Mouse (Mus musculus): Measurements from ENCODE around the gene Akt1. TPM values are rescaled to one million over a fixed set of nuclear protein-coding genes. Genes with fewer than 3 reads are reported as not detected.

Gene Akt1
- polyA plus RNA-seq, 1 experiment from 2014 or later, result 139 TPM

DNA sequence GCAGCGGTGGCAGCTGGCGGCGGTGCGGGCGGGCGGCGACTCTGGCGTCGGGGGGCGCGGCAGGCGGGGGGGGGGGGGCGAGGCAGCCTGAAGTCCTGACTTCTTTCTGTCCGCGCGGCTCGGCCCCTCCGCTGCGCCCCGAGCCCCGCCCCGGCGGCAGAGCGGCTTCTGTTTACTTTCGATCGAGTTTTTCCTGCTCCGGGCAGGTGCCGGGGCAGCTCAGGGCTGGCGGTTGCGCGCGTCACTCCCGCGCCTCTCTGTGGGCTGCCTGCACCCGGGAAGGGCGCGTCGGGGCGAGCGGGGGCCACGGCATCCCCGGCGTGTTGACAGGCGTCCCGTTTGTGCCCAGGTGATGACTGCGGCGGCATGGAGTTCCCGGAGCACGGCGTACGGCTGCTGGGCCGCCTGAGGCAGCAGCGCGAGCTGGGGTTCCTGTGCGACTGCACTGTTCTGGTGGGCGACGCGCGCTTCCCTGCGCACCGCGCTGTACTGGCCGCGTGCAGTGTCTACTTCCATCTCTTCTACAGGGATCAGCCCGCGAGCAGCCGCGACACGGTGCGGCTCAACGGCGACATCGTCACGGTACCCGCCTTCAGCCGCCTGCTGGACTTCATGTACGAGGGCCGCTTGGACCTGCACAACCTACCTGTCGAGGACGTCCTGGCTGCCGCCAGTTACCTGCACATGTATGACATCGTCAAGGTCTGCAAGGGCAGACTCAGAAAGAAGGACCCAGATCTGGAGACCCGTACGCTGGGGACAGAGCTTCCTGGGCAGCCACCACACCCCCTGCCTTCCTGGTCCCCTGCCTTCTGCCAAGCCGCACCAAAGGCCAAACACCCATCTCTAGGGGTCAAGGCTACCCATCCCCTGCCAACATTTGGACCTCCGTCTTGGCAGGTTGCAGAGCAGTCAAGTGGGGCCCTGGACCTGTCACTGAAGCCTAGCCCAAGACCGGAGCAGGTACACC, 4.6 kb upstream of the Akt1 start:
- 5% methylated on average over 78 of the region's 87 CpGs for WGBS
- H3K4me1 ChIP-seq (replicated peaks), result peaks cover 41% of the 10 kb centered on the region
- no peaks in the 10 kb centered on the region for H3K9me3 ChIP-seq (replicated peaks)
- peaks cover 21% of the 10 kb centered on the region for H3K27me3 ChIP-seq
- H3K9ac ChIP-seq, result peak overlapping the region; percentile 81
- H3K27ac ChIP-seq, result peak overlapping the region; percentile 86
- peak; percentile 15; the same call in 1 of the 2 replicates for ATAC-seq (replicated peaks; ENCODE audit: insufficient number of reproducible peaks, insufficient read depth, low FRiP score, low read depth)
- no peaks in the 10 kb centered on the region for H3K36me3 ChIP-seq
- peak overlapping the region; percentile 85 for H3K4me3 ChIP-seq
- H3K4me2 ChIP-seq, result peak overlapping the region; percentile 89

- Histone ChIP-seq H3K27me3 (peaks cover 21% of the 10 kb centered on the region), H3K4me2 (peak within 1 kb of the TSS; percentile 89), H3K9ac (peak within 1 kb of the TSS; percentile 81), H3K9me3 (replicated peaks) (no peaks in the 10 kb centered on the region), H3K27ac (peak within 1 kb of the TSS; percentile 86), H3K4me1 (replicated peaks) (peaks cover 42% of the 10 kb centered on the region), H3K4me3 (peak within 1 kb of the TSS; percentile 85), H3K36me3 (no peaks in the 10 kb centered on the region)
- 1% methylated on average over 43 of the region's 60 CpGs for WGBS
- ATAC-seq (replicated peaks; ENCODE audit: insufficient number of reproducible peaks, insufficient read depth, low FRiP score, low read depth), result peak; percentile 33
Observed at GRCm38 (mm10) chr12:112678555-112679026, 3.9 kb upstream of the Akt1 start, which contains the start of gene Zbtb42. TSS of gene Zbtb42 (plus strand) at chr12:112678828.

DNA sequence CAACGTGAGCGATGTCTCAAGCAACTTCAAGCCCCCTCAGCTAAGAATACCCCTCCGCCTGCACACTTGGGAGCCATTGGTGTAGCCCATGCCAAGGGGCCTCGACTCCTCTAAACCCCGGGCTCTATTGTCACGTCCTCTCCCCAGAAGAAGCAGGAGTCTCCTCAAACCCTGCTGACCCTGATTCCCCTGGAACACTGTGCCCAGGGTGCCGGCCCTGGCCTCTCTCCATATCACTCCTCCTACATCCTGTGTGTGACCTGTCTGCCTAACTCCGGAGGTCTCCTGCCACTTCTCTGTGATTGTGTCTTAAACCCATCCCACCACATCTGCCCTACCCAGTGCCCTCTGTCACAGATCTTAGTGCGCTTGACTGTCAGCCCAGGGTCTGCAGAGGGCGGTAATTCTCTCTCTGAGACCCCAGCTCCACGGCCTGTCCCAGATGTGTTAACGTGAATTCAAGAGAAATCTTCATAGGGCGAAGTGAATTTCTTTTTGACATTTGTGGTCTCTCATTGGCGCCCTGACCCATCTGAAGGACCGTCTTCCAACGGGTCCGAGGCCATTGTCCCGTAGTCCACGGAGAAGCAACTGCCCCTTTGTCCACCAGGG, 3.4 kb upstream of the Akt1 start:
- Histone ChIP-seq H3K27ac (peak overlapping the region; percentile 86), H3K4me2 (peak overlapping the region; percentile 89), H3K9ac (peak overlapping the region; percentile 81), H3K4me3 (peak overlapping the region; percentile 85), H3K36me3 (no peaks in the 10 kb centered on the region), H3K9me3 (replicated peaks) (no peaks in the 10 kb centered on the region), H3K27me3 (peaks cover 21% of the 10 kb centered on the region), H3K4me1 (replicated peaks) (peaks cover 43% of the 10 kb centered on the region)
- WGBS, result 25% methylated on average over 19 of the region's 19 CpGs
- no peak for ATAC-seq (replicated peaks; ENCODE audit: insufficient number of reproducible peaks, insufficient read depth, low FRiP score, low read depth)

- Histone ChIP-seq H3K36me3 (no peaks in the 10 kb centered on the region), H3K9ac (no peak overlapping the region), H3K27ac (no peak overlapping the region), H3K4me2 (no peak overlapping the region), H3K4me1 (replicated peaks) (peaks cover 53% of the 10 kb centered on the region), H3K27me3 (peaks cover 21% of the 10 kb centered on the region), H3K9me3 (replicated peaks) (no peaks in the 10 kb centered on the region), H3K4me3 (no peak overlapping the region)
- no peak for ATAC-seq (replicated peaks; ENCODE audit: insufficient number of reproducible peaks, insufficient read depth, low FRiP score, low read depth)
- WGBS, result 44% methylated on average over 5 of the region's 5 CpGs
Observed at GRCm38 (mm10) chr12:112677076-112677475, 2.4 kb upstream of the Akt1 start.

DNA sequence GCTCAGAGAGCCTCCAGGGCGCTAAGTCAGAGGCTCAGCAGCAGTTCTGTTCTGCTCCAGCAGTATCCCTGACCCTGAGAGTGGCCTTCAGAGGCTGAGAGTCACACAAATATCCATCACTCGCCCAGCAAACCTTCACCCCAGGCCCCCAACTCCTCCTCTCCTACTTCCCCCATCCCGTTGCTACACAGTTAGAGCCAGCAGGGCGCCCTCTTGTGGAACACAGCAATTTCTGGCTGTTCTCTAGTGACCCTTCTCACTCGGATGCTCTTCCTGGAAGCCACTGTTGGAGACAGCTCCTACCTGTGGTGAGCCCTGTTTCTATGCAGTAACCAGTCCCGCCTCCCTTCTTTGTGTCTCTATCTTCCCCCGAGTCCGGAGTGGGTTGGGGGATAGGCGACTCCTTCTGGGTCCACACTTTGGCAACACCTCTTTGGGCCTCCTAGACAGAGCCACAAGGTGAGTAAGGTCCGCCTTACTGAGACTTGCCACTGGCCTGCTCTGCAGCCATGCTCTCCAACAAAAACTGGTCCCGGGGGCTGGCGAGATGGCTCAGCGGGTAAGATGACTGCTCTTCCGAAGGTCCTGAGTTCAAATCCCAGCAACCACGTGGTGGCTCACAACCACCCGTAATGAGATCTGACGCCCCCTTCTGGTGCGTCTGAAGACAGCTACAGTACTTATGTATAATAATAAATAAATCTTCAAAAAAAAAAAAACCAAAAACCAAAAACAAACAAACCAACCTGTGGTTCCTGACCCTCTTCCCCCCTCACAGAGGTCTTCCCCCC, 756 bp upstream of the Akt1 start:
- Histone ChIP-seq H3K27me3 (peaks cover 11% of the 10 kb centered on the region), H3K9ac (peak overlapping the region; percentile 26; the same call in 1 of the 2 replicates), H3K9me3 (replicated peaks) (no peaks in the 10 kb centered on the region), H3K36me3 (peaks cover 7% of the 10 kb centered on the region; the same call in 1 of the 2 replicates), H3K4me3 (peak overlapping the region; percentile 95), H3K27ac (peak overlapping the region; percentile 98), H3K4me2 (peak overlapping the region; percentile 91), H3K4me1 (replicated peaks) (peaks cover 69% of the 10 kb centered on the region)
- 16% methylated on average over 18 of the region's 18 CpGs for WGBS
- ATAC-seq (replicated peaks; ENCODE audit: insufficient number of reproducible peaks, insufficient read depth, low FRiP score, low read depth), result peak; percentile 31

GRCm38 (mm10) chr12:112673576-112674091, 1.1 kb downstream of the Akt1 start:
- 0% methylated on average over 54 of the region's 68 CpGs for WGBS
- peaks cover 77% of the 10 kb centered on the region for H3K4me1 ChIP-seq (replicated peaks)
- no peaks in the 10 kb centered on the region for H3K9me3 ChIP-seq (replicated peaks)
- H3K27me3 ChIP-seq, result no peaks in the 10 kb centered on the region
- peak overlapping the region; percentile 91 for H3K4me2 ChIP-seq
- peak overlapping the region; percentile 99 for H3K9ac ChIP-seq
- peak overlapping the region; percentile 95 for H3K4me3 ChIP-seq
- peaks cover 25% of the 10 kb centered on the region for H3K36me3 ChIP-seq
- ATAC-seq (replicated peaks; ENCODE audit: insufficient number of reproducible peaks, insufficient read depth, low FRiP score, low read depth), result peak; percentile 8; the same call in 1 of the 2 replicates
- H3K27ac ChIP-seq, result peak overlapping the region; percentile 98

GRCm38 (mm10) chr12:112672744-112673575, 1.7 kb downstream of the Akt1 start:
- peak overlapping the region; percentile 95 for H3K4me3 ChIP-seq
- 2% methylated on average over 21 of the region's 21 CpGs for WGBS
- peak overlapping the region; percentile 98 for H3K27ac ChIP-seq
- peaks cover 78% of the 10 kb centered on the region for H3K4me1 ChIP-seq (replicated peaks)
- ATAC-seq (replicated peaks; ENCODE audit: insufficient number of reproducible peaks, insufficient read depth, low FRiP score, low read depth), result peak; percentile 36
- no peaks in the 10 kb centered on the region for H3K9me3 ChIP-seq (replicated peaks)
- H3K36me3 ChIP-seq, result peaks cover 32% of the 10 kb centered on the region
- H3K9ac ChIP-seq, result peak overlapping the region; percentile 99
- peak overlapping the region; percentile 91 for H3K4me2 ChIP-seq
- H3K27me3 ChIP-seq, result no peaks in the 10 kb centered on the region

- H3K27ac ChIP-seq, result peak overlapping the region; percentile 98
Observed at GRCm38 (mm10) chr12:112671891-112672290, 2.8 kb downstream of the Akt1 start.

GRCm38 (mm10) chr12:112670718-112671393, 3.8 kb downstream of the Akt1 start:
- H3K4me3 ChIP-seq, result peak overlapping the region; percentile 95
- 31% methylated on average over 9 of the region's 9 CpGs for WGBS
- peak overlapping the region; percentile 98 for H3K27ac ChIP-seq
- H3K4me1 ChIP-seq (replicated peaks), result peaks cover 88% of the 10 kb centered on the region
- no peaks in the 10 kb centered on the region for H3K27me3 ChIP-seq
- peak overlapping the region; percentile 16 for H3K9ac ChIP-seq
- ATAC-seq (replicated peaks; ENCODE audit: insufficient number of reproducible peaks, insufficient read depth, low FRiP score, low read depth), result peak; percentile 12; the same call in 1 of the 2 replicates
- H3K4me2 ChIP-seq, result peak overlapping the region; percentile 91
- H3K36me3 ChIP-seq, result peaks cover 40% of the 10 kb centered on the region
- H3K9me3 ChIP-seq (replicated peaks), result no peaks in the 10 kb centered on the region

More at GRCm38 (mm10) chr12:112671891-112672290, 2.8 kb downstream of the Akt1 start:
- Histone ChIP-seq H3K4me1 (replicated peaks) (peaks cover 78% of the 10 kb centered on the region), H3K4me3 (peak overlapping the region; percentile 95), H3K4me2 (peak overlapping the region; percentile 91), H3K9ac (peak overlapping the region; percentile 99), H3K9me3 (replicated peaks) (no peaks in the 10 kb centered on the region), H3K27me3 (no peaks in the 10 kb centered on the region), H3K36me3 (peaks cover 40% of the 10 kb centered on the region)
- ATAC-seq (replicated peaks; ENCODE audit: insufficient number of reproducible peaks, insufficient read depth, low FRiP score, low read depth), result no peak
- 62% methylated on average over 7 of the region's 7 CpGs for WGBS
